Mouse (Mus musculus) embryonic facial prominence, embryonic 15.5 days (tissue): ENCODE data around the gene Bcl9. TPM values are rescaled to one million over a fixed set of nuclear protein-coding genes. Genes with fewer than 3 reads are reported as not detected.

Experiments
- ATAC-seq: fragments of 200-750 bp; cut with Nextera tagmentation; 2 replicates; pipeline ENCODE4 v1.8.0; 2017; ENCODE audit warnings: low read depth, moderate TSS enrichment; ENCODE audit not compliant: insufficient number of reproducible peaks, low FRiP score, low TSS enrichment
- H3K27ac ChIP-seq: fragments of 300-500 bp; sonication (generic); replicated peaks from 2 replicates; pipeline ENCODE4 v1.5.1; 2015; ENCODE audit warnings: mild to moderate bottlenecking, inconsistent platforms
- H3K27me3 ChIP-seq: fragments of 300-500 bp; sonication (generic); 2 replicates; pipeline ENCODE4 v1.6.1; 2015; ENCODE audit warnings: inconsistent platforms
- H3K36me3 ChIP-seq: fragments of 300-500 bp; sonication (generic); 2 replicates; pipeline ENCODE4 v1.6.1; 2015; ENCODE audit warnings: mild to moderate bottlenecking, inconsistent platforms
- H3K4me1 ChIP-seq: fragments of 300-500 bp; sonication (generic); 2 replicates; pipeline ENCODE4 v1.6.1; 2015; ENCODE audit warnings: inconsistent platforms
- H3K4me2 ChIP-seq: fragments of 300-500 bp; sonication (generic); replicated peaks from 2 replicates; pipeline ENCODE4 v1.6.1; 2015; ENCODE audit warnings: mild to moderate bottlenecking, inconsistent platforms
- H3K4me3 ChIP-seq: fragments of 300-500 bp; sonication (generic); replicated peaks from 2 replicates; pipeline ENCODE4 v1.5.1; 2015; ENCODE audit warnings: mild to moderate bottlenecking, inconsistent platforms
- H3K9ac ChIP-seq: fragments of 300-500 bp; sonication (generic); 2 replicates; pipeline ENCODE4 v1.6.1; 2015; ENCODE audit warnings: inconsistent platforms
- H3K9me3 ChIP-seq: fragments of 300-500 bp; sonication (generic); replicated peaks from 2 replicates; pipeline ENCODE4 v1.6.1; 2016; ENCODE audit warnings: inconsistent platforms
- WGBS: fragments of 180-500 bp; shearing (Covaris S2); methylation state at CpG from one replicate; pipeline ENCODE4 v1.1.7; 2015; 5-methylcytosine and 5-hydroxymethylcytosine counted together
- polyA plus RNA-seq: library from polyadenylated mRNA; unstranded; fragments of >200 nt; fragmentation: Nextera tagmentation; extraction: Ambion mirVana; gene quantifications from 2 replicates; pipeline ENCODE4 v1.2.1, GENCODE M21; 2015

The Bcl9 gene
- polyA plus RNA-seq: 60.6 and 68.2 TPM in 2 replicates

DNA sequence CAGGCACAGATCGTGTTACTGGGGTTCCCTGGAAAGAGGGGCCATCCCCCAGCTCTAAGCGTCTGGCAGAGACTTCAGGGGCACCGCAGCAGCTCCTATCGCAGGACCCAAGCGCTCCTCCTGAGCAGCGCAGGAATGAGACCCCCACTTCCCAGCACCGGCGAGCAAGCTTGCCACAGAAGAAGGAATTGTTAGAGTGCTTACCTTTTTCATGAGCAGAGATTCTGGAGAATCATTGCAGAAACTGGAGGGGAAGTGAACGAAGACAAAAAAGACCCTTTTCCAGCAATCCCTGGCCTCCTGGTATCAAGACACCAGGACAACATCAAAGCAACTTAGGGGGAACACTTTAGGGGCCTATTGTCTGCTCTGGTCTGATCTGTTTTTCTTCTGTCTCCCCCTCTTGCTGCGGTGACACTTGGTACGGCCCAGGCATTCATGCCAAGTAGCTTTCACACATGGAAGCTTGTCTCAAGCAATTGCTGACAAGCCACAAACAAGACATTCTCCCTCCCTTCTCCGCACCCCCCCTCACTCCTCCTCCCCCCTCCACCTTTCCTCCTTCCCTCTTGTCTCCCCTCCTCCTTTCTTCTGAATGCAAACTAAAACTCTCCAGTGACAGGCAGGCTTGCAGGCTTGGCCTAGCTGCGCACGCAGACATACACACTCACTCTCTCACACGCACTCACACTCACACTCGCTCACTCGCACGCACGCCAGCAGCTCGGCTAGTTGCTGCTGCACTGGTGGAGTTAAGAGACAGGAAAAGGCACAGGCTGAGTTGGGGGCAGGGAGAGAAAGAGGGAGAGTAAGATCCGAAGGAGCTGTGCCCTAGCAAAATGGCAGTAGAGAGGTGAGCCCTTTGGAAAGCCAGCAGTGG, at the start of gene Bcl9:
Bcl9 (minus strand) TSS at position 365 of the 880 bp plus-strand sequence.
- ATAC-seq: peak; percentile 85
- peak within 1 kb of the TSS; percentile 80 for H3K4me2 ChIP-seq
- under 1% methylated on average over 21 of the region's 21 CpGs for WGBS
- H3K4me3 ChIP-seq: peak within 1 kb of the TSS; percentile 70
- peaks cover 26% of the 10 kb centered on the region for H3K4me1 ChIP-seq
- peak within 1 kb of the TSS; percentile 99 for H3K27ac ChIP-seq
- no peaks in the 10 kb centered on the region for H3K27me3 ChIP-seq
- no peaks in the 10 kb centered on the region for H3K9me3 ChIP-seq
- H3K36me3 ChIP-seq: no peaks in the 10 kb centered on the region
- peak within 1 kb of the TSS; percentile 74 for H3K9ac ChIP-seq

DNA sequence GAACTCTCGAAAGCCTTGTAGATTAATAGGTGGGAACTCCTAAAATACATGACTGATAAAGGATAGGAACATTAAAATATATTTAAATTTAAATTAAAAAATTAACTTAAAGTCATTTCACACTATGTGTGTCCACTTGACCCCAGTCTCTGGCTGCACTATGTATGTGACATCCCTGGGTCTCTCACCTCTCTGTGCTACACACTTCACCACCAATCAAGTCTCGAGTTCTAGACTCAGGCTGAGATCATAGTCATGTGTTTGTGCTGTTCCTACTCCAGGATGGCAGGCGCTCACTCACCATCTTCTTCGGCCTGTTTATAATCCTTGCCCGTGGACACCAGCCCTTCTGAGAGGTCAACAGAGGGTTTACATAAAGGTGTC, 41.5 kb upstream of the Bcl9 start:
- H3K4me2 ChIP-seq: no peak overlapping the region
- H3K36me3 ChIP-seq: no peaks in the 10 kb centered on the region
- 68% methylated on average over 5 of the region's 5 CpGs for WGBS
- H3K27me3 ChIP-seq: no peaks in the 10 kb centered on the region
- no peak overlapping the region for H3K9ac ChIP-seq
- no peak for ATAC-seq
- peaks cover 12% of the 10 kb centered on the region for H3K4me1 ChIP-seq
- H3K4me3 ChIP-seq: no peak overlapping the region
- no peaks in the 10 kb centered on the region for H3K9me3 ChIP-seq
- H3K27ac ChIP-seq: no peak overlapping the region

DNA sequence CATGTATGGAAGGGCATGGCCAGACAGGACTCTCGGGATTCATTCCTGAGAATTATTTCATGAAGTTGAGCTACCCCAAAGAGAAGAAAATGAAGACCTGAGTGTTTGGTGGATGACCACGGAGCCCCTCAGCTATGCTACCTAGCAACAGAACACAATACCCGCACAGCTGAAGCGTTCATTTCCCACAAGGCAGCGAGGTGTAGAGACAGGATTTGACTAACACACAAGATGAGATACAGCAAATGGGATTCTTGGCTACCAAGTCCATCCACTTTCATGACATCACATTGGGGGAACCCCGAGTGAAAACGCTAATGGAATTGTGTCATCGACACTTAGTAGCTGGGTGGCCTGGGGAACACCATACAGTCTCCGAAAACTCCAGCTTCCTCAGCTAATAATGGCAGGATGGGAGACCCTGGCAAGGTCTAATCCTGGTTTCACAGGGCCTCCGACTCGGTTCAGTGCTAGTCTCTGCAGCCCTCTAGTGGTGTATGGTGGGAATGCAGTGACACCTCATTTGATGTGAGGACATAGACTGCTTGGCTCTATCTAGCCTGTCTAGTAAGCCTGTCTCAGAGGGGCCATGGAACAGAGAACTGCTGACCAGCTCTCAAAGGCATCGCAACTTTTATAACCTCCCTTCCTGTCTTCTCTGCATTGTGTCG, 40.9 kb upstream of the Bcl9 start:
- peak; percentile 66 for ATAC-seq
- no peak overlapping the region for H3K27ac ChIP-seq
- H3K9ac ChIP-seq: no peak overlapping the region
- no peak overlapping the region for H3K4me3 ChIP-seq
- H3K9me3 ChIP-seq: no peaks in the 10 kb centered on the region
- peaks cover 12% of the 10 kb centered on the region for H3K4me1 ChIP-seq
- H3K36me3 ChIP-seq: no peaks in the 10 kb centered on the region
- 25% methylated on average over 13 of the region's 13 CpGs for WGBS
- H3K4me2 ChIP-seq: no peak overlapping the region
- no peaks in the 10 kb centered on the region for H3K27me3 ChIP-seq

DNA sequence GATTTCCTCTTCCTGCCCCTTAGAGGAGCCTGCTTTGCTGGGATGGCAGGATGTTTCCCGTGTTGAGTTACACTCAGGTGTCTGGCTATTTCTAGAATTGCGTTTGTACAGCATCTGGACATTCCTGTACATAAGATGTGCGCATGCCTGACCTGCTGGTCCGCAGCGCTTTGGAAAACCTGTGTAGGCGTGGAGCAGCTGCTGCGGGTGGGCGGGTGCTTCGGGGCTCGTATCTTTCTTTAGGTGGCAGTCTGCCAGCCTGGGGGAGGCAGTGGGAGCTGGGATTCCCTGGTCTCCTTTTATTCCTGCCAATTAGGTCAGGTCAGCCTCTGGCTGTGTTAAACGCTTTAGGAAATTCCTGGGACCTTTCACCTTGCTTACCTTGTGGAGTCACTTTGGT, 39.6 kb upstream of the Bcl9 start:
- Histone ChIP-seq H3K4me1 (peaks cover 12% of the 10 kb centered on the region), H3K27me3 (no peaks in the 10 kb centered on the region), H3K4me2 (peak overlapping the region; percentile 19; the same call in 1 of the 2 replicates), H3K9ac (no peak overlapping the region), H3K27ac (no peak overlapping the region), H3K36me3 (no peaks in the 10 kb centered on the region), H3K4me3 (no peak overlapping the region), H3K9me3 (no peaks in the 10 kb centered on the region)
- WGBS: 21% methylated on average over 11 of the region's 11 CpGs
- no peak for ATAC-seq

DNA sequence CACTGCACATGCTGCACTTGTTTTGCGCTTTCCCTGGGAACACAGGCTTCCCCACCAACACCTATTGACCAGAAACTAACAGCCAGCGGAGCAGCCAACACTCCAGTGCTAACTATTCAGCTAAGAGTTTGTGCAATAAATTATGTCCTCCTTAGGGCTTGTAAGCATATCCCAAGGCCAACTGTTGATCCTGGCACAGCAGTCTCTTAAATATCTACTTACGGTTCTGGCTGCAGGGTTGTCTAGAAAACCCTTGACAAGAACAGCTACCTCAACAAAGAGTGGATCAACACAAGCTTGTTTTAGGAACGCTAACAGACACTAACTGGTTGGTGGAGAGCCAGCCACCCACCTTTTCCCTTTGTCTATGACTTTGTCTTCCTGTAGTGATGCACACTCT, 38.6 kb upstream of the Bcl9 start:
- no peak overlapping the region for H3K9ac ChIP-seq
- H3K9me3 ChIP-seq: no peaks in the 10 kb centered on the region
- no peak overlapping the region for H3K4me3 ChIP-seq
- 60% methylated on average over 4 of the region's 4 CpGs for WGBS
- ATAC-seq: no peak
- peaks cover 12% of the 10 kb centered on the region for H3K4me1 ChIP-seq
- no peaks in the 10 kb centered on the region for H3K27me3 ChIP-seq
- no peak overlapping the region for H3K27ac ChIP-seq
- H3K36me3 ChIP-seq: no peaks in the 10 kb centered on the region
- no peak overlapping the region for H3K4me2 ChIP-seq

DNA sequence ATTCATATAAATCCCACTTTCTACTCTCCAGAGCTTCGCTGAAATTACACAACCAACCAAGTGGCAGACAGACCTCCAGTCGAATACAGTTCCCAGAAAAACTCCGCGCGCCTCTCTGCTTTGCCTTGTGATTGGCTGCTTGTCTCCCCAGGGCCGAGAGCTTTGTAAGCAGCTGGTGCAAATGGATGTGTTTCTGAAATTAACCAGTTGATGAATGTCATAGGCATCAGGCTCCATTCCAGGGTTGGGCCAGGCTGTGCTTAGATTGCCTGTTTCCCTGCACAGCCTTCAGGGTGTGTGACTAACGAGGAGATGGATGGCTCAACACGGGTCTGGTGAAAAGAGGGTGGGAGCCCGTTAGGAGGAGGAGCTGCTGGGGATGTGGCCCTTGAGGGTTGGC, 36.9 kb upstream of the Bcl9 start:
- 32% methylated on average over 9 of the region's 9 CpGs for WGBS
- Histone ChIP-seq H3K36me3 (no peaks in the 10 kb centered on the region), H3K27ac (no peak overlapping the region), H3K4me1 (peaks cover 12% of the 10 kb centered on the region), H3K4me3 (no peak overlapping the region), H3K9me3 (no peaks in the 10 kb centered on the region), H3K4me2 (no peak overlapping the region), H3K9ac (no peak overlapping the region), H3K27me3 (no peaks in the 10 kb centered on the region)
- no peak; the same call in 1 of the 2 replicates for ATAC-seq

DNA sequence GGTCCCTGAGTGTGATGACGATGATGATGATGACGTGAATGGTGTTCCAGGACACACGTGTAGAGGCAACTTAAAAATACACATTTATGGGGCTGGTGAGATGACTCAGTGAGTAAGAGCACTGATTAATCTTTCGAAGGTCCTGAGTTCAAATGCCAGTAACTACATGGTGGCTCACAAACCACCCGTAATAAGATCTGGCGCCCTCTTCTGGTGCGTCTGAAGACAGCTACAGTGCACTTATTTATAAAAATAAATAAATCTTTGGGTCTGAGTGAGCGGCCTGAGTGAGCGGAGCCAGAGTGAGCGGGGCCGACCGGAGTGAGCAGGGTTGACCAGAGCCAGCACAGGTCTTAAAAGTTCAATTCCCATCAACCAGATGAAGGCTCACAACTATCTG, 34.5 kb upstream of the Bcl9 start:
- 88% methylated on average over 12 of the region's 12 CpGs for WGBS

DNA sequence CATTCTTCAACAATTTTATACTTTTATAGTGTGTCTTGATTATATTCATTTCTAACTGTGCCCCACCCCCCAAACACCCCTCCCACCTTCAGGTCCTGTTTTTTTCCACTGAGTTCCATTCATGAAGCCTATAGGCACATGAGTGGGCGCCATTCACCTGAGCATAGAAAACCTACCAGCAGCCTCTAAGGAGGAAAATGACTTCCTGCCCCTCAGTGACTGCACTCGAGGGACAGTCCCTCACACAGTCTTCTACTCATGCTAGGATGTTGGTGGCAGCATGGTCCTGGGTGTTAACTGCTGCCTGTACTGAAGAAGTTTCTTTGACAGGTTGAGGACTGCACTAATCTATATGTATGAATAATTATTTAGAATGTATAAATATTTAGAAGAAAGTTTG, 30.1 kb upstream of the Bcl9 start:
- Histone ChIP-seq H3K4me1 (no peaks in the 10 kb centered on the region), H3K9me3 (no peaks in the 10 kb centered on the region), H3K27me3 (no peaks in the 10 kb centered on the region), H3K4me3 (no peak overlapping the region), H3K27ac (no peak overlapping the region), H3K36me3 (no peaks in the 10 kb centered on the region), H3K4me2 (no peak overlapping the region), H3K9ac (no peak overlapping the region)
- no peak for ATAC-seq
- WGBS: 85% methylated on average over 2 of the region's 2 CpGs

More for the DNA sequence above, 34.5 kb upstream of the Bcl9 start:
- ATAC-seq: no peak
- Histone ChIP-seq H3K4me2 (no peak overlapping the region), H3K27ac (no peak overlapping the region), H3K36me3 (no peaks in the 10 kb centered on the region), H3K4me3 (no peak overlapping the region), H3K27me3 (no peaks in the 10 kb centered on the region), H3K9me3 (no peaks in the 10 kb centered on the region), H3K9ac (no peak overlapping the region), H3K4me1 (peaks cover 5% of the 10 kb centered on the region)

DNA sequence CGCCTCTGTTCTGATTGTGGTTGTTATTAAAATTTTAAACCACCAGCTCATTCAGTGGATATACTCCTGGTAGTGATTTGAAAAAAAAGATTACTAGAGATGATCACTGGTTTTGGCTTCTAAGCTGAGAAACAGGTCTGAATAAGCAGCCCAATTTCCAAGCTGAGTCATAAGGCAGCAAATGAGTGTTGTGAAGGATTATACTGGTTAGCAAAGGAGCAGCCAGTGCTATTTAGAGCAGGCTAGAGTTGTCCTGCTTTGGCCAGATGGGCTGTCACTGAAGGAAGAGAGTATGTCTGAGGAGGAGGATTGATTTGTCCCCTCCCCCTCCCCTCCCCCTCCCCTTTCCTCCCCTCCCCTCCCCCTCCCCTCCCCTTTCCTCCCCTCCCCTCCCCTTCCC, 29.6 kb upstream of the Bcl9 start:
- 95% methylated on average over 1 of the region's 1 CpGs for WGBS
- ATAC-seq: no peak

DNA sequence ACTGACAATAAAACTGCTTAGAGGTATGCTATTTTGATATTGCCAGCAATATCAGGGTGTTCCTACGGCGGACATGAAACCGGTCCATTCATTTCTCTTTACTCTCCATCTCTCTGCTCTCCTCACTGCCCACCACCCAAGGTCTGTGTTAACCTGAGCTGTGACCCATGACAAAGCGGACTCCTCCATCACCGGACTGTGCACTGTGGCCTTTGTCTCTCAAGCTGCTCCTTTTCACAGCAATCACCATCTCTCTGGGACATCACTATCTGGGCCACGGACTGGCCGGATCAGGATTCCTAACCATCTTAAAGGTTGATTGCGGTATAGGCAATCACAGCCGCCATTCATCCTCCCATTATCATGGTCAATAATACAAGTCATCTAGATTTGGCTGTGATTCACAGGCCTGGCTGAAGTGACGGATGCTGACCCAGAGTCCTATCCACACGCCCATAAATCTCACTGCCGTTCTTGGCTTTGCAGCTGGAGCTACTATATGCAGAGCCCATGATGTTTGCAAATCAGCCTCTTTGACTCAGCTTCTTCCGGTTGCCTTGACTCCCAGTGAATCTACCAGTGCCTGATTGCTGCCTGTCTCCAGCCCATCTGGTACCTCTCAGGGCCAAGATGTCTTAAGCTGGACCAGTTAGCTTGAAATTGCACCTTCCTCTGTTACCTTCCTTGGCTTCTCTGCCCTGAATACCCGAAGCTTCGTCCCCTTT, 28.1 kb upstream of the Bcl9 start:
- no peak overlapping the region for H3K27ac ChIP-seq
- H3K4me3 ChIP-seq: no peak overlapping the region
- H3K9me3 ChIP-seq: no peaks in the 10 kb centered on the region
- no peaks in the 10 kb centered on the region for H3K36me3 ChIP-seq
- H3K9ac ChIP-seq: no peak overlapping the region
- no peaks in the 10 kb centered on the region for H3K4me1 ChIP-seq
- 82% methylated on average over 15 of the region's 15 CpGs for WGBS
- no peaks in the 10 kb centered on the region for H3K27me3 ChIP-seq
- H3K4me2 ChIP-seq: no peak overlapping the region
- no peak for ATAC-seq

More for the DNA sequence above, 29.6 kb upstream of the Bcl9 start:
- Histone ChIP-seq H3K9ac (no peak overlapping the region), H3K4me1 (no peaks in the 10 kb centered on the region), H3K4me2 (no peak overlapping the region), H3K4me3 (no peak overlapping the region), H3K27ac (no peak overlapping the region), H3K36me3 (no peaks in the 10 kb centered on the region), H3K9me3 (no peaks in the 10 kb centered on the region), H3K27me3 (no peaks in the 10 kb centered on the region)

DNA sequence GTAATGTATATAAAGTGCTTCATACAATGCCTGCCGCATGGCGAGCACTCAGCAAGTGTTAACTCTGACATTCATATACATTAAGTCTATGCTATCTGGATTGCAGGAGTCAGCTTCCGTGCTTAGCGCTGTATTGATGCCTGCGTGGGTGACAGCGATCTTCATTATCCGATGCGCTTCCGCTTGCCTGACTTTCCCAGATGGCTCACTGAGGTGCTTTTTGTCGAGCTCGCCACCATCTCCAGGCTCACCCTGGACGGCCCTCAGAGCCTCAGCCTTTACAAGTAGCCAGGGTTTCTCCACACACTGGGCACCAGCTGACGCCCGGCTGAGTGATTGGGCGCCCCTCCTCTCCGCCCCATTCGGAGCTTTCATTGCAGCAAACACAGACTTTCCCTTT, 26.3 kb upstream of the Bcl9 start:
- 60% methylated on average over 17 of the region's 17 CpGs for WGBS
- Histone ChIP-seq H3K27me3 (no peaks in the 10 kb centered on the region), H3K36me3 (no peaks in the 10 kb centered on the region), H3K9me3 (no peaks in the 10 kb centered on the region), H3K4me1 (no peaks in the 10 kb centered on the region), H3K4me3 (no peak overlapping the region), H3K9ac (no peak overlapping the region), H3K4me2 (no peak overlapping the region), H3K27ac (no peak overlapping the region)
- ATAC-seq: no peak
